Mouse (Mus musculus) CD4-positive, CD25-positive, alpha-beta regulatory T cell, adult 4 months (primary cell): ENCODE results near the gene Slc12a9. TPM values are rescaled to one million over a fixed set of nuclear protein-coding genes. Genes with fewer than 3 reads are reported as not detected.

ENCODE experiments used
- ATAC-seq: one replicate; pipeline ENCODE4 v1.8.0; 2017
- polyA plus RNA-seq, 2 experiments: library from polyadenylated mRNA; unstranded; fragments of 100-300 nt; shearing (Covaris generic); gene quantifications; one replicate each; pipeline ENCODE4 v1.2.1; 2017

The Slc12a9 gene
- polyA plus RNA-seq, 2 experiments from 2014 or later: 9.2 to 16.7 TPM

DNA sequence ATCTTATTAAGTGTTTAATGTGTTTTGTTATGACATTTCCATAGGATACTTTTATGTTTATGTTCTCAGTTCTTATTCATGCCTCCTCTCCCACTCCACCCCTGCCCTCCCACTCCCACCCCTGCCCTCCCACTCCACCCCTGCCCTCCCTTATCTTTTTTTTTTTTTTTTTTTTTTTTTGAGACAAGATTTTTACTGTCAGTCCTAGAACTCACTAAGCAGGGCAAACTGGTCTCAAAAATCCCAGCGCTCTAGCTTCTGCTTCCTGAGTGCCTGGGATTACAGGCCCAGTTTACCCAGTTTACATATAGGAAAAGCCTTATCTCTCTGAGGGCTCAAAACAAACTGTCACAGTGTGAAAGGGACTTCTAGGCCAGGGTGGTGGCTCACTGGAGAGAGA is 13.0 kb upstream of the Slc12a9 start:
- no peak for ATAC-seq

DNA sequence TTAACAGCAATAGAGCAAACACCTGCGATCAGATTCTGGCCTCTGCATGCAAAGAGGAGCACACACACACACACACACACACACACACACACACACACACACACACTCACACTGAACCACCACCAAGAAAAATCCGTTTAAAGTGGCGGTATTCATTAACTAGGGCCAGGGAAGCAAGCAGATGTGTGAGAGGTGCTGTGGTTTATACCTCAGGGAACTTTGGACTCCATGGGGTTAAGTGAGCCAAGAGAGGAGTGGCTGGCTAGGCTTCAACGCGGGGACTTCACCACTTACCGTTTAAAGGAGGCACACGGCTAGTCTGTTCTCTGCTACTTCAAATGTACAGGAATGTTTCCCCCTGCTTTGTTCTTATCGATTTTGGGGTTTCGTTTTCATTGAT is 12.4 kb upstream of the Slc12a9 start:
- no peak for ATAC-seq

DNA sequence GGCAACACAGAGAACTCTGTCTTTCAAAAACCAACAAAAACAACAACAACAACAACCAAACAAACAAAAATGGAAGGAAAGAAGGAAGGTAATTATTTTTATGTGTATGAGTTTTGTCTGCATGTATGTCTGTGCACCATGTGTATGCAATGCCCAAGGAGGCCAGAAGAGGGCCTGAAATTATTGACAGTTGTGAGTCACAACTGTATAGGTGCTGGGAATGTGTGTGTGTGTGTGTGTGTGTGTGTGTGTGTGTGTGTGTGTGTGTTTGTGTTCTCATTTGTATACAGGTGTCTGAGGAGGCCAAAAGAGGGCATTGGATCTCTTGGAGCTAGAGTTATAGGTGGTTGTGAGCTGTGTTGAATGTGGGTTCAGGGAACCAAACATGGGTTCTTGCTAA is 10.5 kb upstream of the Slc12a9 start:
- ATAC-seq: no peak

DNA sequence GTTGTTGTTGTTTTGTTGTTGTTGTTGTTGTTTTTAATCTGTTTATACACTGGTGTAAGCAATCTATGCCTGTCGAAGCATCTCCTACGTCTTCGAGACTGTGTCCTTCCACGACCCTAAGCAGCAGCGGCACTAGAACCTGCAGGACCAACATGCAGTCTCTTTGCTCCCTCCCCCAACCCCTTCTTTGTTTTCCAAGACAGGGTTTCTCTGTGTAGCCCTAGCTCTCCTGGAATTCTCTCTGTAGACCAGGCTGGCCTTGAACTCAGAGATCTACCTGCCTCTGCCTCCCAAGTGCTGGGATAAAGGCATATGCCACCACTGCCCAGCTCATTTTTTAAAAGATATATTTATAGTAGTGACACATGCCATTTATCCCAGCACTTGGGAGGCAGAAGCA is 10.0 kb upstream of the Slc12a9 start:
- ATAC-seq: no peak

DNA sequence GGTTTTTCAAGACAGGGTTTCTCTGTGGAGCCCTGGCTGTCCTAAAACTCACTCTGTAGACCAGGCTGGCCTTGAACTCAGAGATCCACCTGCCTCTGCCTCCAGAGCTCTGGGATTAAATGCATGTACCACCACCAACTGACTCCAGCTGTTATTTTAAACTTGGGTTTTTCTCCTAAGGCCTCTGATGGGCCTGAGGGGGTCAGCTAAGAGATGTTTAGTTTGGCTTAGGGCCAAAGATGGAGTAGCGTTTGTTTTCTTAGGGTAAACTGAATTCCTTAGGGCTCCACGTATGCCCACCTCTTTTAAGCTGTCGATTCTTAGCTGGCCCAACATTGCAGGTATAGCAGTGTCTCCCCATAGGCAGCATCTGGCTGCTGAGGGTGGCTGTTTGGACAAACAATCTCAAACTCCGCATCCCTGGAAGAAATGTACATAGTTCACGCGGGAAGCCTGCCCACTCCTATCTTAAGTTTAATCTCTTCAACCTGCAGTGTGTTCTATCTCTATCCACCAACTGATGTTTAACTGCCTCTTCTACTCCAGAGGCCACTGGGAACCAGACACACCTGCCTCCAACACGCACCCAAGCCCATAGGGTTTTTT is 9.1 kb upstream of the Slc12a9 start:
- no peak for ATAC-seq

DNA sequence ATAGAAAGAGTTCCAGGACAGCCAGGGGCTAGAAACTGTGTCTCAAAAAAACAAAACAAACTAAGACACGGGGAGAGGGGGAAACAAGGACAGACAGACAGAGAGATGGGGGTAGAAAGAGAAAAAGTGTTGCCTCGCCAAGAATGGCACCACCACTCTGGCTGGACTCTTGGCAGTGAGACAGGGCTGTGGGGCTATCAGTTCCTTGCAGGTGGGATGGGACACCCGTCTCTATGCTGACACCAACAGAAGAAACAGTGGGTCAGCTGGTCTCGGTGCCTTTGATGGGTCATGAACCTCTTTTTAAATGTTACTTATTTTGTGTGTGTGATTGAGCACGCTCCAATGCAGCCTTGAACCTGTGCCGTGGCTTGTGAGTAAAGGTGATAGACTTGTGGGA is 6.8 kb upstream of the Slc12a9 start:
- ATAC-seq: no peak

DNA sequence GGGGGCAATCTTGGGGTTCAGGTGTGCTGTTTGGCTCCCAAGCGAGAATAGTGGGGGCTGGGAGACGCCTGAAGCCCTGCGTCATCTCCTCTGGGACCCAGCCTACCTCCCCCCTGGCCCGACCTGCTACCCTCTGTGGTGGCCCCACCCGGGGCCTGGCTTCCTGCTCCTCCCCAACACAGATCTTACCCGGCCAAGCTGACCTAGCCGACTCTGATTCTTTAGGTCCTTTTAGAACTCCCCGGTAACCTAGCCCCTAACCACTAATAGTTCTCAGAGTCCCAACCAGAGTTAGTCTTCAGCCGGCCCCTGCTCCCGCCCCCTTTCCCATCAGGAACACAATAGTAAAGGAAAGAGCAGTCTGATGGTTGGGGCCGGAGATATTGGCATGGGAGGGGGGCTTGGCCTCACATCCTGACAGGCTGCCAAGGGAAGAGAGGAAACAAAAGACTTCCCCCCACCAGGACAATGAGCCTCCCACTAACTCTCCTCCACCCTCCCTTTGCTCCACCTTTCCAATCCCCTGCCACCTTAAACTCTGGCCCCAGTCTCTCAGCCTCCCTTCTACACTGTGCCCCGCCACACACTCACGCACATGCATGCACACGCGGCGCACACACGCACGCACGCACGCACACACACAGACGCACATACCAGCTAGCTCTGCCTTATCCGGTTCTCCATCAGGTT is 6.0 kb upstream of the Slc12a9 start:
- no peak for ATAC-seq

DNA sequence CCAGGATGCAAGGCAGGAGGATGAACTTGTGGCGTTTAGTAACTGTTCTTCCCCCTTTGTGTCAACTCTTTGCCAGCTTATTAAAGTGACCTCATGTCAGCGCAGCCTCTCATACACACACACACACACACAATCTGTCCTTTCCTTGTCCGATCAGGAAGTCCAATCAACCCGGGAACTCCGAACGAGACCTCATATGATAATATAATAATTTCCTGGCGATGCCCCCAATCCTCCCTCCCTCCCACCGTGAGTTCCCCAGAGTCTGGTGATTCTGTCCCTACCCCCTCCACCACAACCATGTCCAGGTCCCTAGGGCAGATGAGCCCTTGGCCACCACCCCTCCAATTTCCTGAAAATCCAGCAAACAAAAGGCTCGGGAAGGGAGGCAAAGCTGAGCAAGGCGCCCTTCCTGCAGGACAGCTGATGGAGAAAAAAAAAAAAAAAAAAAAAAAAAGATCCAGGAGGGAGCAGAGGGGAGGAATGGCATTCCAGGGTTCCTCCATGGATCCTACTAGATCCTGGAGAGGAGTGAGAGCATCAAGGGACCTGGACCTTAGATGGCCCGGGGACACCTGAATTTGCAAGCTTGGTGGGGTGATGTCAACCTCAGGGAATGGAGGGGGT is 5.4 kb upstream of the Slc12a9 start:
- no peak for ATAC-seq

DNA sequence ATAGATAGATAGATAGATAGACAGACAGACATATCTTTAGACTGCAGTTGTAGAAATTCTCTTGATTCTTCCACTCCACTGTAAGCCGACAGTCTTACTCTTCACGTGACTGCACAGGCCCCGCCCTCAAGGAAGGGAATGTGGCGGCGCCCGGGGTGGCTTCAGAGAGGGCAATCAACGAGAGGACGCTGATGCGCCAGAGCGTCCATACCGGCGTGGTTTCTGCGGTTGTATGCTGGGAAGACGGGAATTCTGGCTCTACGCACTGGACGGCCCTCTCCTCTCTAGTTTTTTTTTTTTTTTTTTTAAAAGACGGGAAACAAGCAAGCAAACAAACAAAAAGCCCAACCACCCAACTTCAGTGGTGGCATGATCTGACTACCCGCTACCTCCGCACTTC is 4.9 kb upstream of the Slc12a9 start:
- peak; percentile 51 for ATAC-seq

DNA sequence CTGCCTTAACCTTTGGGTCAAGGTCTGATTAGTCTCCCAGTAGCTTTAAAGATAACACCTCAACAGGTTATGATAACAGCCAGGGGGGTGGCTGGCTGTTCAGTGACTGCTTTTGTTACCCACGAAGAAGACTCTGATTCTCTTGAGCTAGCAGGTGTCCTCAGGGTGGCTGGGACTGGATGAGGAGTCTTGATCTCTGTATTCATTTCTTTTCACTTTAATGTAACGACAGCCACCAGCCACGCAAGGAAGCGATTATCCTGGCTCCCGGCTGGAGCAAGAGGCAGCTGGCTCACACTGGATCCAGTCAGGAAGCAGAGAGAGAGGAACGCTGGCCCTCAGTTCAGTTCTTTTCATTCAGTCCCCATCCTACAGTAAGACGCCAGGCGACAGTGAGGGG is 3.8 kb upstream of the Slc12a9 start:
- no peak for ATAC-seq

DNA sequence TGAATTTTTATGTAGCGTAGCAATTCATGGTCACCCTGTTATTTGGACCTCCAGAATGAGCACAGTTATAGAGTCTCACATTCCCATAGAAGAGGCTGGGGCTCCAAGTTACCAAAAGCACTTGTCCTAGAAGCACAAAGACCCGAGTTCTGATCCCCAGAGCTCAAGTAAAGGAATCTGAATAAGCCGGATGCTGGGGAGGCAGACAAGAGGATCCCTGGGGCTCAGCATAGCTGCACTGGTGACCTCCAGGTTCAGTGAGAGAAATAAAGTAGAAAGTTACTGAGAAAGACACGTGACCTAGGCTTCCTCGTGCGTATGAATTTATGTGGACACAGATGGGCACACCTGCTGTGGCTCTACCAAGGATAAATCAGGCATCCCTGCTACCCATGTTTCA is 1.7 kb upstream of the Slc12a9 start:
- no peak for ATAC-seq

DNA sequence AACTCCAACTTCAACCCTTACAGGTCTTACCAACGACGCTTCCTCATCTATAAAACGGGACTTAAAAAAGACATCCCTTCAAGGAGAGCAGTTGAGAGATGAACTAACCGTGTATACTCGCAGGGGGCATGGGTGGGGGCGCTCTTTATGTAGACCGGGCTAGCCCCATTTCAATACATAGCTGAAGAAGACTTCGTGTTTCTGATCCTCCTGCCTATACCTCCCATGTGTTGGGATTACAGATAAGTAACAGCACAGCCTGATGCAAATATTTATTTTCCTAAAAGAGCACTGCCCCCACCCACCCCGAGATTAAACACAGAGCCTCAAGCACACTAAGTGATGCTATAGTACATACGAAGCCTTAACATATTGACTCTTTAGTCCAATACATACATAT is 920 bp upstream of the Slc12a9 start:
- ATAC-seq: no peak

DNA sequence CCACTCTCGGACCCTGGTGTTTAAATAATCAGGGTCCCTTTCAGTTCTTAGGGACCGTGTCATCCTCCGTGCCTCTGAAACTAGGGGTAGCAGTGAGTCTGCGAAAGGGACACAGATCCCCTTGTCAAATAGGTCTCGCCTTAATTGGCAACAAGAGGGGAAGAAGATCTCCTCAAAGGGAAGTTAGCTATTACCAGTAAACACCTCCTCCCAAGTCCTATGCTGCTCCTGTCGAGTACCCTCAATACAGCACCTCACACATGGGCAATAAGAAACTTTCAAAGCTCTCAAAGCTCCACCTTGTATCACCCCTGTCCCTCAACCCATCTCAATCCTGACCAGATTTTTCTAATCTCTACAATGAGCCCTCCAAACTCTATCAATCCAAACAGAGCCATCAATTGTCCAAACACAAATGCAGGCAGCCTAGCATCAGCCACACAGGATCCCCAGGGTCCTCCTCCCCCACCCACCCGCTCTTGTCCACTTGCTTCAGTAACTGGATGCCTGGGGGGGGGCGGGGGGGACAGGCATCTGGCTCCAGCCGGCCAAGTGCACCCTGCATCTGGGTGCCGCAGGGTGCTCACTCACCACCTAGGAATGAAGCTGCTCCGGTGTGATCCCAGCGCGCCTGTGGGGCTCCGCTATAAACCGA is 413 bp downstream of the Slc12a9 start:
- no peak for ATAC-seq

DNA sequence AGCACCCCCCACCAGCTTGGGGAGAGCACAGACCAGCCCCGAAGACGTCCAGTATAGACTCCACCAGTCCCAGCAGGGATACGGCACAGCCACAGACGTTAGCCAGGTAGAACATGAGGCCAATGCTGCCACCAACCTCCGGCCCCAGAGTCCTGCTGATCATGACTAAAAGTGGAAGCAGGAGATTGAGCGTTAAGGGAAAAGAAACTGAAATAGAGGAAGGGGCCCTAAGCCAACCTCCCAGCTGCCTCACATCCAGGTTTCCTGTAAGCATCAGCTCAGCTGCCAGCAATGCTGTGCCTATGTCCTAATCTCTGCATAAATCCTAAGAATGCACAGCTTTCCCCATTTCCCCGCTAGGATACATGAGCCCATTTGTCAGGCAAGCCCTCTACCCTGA is 2.5 kb downstream of the Slc12a9 start:
- ATAC-seq: no peak

DNA sequence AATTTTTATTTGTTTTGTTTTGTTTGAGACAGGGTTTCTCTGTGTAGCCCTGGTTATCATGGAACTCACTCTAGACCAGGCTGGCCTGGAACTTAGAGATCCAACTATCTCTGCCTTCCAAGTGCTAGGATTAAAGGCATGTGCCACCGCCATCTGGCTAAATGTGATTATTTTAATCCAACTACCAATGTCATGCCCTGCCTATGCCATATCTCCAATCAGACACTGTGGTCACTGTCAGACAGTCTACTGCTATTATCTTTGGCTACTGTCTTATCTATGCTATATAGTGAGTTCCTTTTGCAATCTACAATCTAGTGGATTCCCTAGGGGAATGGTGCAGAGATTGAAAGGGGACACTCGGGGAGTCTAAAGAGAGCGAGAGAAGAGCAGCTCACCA is 12.4 kb downstream of the Slc12a9 start:
- no peak for ATAC-seq

DNA sequence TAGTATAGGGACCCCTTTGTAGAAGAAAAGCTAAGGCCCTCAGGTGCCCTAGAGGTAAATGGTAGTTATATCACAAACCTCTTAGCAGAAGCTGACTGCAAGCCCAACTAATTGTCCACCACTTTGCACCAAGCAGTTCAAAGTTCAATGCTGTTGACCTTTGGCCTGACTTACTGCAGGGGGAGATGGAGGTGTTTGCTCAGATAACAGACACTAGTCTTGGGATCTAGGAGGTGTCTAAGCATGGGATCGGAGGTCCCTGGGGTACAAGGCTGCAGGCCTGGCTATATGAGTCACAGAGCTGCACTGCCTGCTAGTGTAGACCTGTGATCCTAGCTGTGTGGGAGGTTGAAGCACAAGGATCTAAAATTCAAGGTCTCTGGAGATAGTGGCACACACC is 14.8 kb downstream of the Slc12a9 start:
- ATAC-seq: no peak

DNA sequence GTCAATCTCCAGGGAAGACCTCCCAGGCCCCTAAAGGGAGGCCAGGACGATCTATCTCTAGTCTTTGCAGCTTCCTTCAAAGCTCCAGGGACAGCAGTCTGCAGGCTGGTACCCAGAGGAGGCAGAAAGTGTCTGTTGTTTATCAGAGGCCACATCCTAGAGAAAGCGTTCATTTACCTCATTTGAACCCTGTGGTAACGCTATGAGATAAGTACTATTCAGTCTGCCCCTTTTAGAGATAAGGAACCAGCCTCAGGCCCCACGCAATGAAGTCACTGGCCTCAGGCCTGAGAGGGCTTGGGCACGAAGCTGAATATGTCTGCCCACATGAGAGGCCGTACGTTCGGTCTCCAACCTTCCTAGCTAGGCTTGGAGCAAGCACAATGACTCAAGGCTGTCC is 16.0 kb downstream of the Slc12a9 start:
- ATAC-seq: no peak

DNA sequence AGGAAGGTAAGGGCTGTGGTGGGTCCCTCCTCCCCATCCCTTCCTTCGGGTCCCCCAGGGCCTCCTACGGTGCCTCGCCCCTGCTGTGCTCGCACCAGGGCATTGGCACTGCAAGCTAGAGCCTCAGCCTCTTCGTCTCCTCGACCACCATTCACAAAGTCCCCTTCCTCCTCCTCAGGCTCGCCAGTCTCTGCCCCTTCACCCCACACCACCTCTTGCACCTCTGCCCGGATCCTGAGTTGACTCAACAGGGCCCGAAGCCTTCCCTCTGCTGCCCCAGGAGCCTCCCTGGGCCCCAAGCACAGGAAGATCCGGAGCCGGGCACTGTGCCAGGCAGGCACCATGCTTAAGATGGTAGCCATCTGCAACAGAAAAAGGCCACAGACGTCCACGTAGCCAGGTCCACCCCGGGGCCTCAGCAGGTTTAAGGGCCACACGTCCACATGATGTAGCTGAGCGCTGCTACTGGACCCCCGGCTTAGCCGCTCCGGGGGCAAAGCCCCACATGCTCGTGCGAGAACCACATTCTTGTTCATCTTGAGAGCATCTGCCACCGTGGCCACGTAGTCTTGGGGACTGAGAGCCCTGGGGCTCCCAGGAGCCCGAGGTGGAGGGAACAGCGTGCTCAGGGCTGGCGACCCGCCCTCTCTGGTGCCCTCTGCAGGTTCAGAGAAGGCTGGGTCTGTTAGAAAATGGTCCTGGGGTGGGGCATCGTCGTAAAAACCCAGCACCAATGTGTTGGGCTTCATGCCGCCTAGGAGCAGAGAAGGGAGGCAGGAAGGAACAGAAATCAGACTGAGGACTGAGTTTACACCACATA is 18.1 kb downstream of the Slc12a9 start:
- ATAC-seq: no peak

DNA sequence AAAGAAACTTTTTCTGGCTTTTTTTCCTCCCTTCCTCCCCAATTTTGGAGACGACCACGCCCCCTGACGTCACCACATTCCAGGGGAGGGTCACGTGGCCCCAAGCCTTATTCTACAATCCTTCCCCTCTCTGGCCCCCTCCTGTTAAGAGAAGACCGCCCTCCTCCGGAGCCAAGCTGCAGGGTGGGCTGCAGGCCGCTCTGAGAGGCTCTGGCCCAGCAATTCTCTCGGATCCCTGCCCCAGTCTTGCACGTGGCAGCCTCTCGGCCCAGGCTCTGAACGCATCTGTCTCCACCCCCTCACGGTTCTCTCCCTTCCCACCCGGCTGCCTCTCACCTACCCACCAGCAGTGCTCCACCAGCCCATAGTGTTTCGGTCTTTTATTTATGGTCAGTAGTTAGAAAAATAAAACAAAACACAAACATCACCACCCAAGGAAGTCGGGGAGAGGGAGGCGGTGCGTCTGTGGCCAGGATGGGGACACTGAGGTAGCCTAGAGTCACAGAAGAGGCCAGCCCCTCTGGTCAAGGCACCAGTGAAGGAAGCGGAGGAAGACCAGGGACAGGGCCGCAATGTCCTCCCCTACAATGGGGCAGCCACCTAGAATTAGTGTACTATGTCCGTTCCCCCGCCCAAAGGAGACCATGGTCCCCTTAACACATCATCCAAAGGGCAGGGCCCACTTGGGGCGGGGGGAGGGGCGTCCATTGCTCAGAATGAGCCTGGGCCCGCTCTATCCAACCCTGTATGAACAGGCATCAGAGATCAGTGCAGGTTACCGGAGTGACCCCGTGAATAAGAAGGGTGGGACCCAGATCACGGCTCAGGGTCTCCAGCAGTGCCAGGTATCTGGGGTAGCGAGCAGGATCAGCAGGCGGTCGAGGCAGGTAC is 19.0 kb downstream of the Slc12a9 start, which contains the start of gene Trip6:
Gene Trip6, minus strand, starts transcription at position 212 of the 891 bp plus-strand sequence.
- ATAC-seq: no peak

DNA sequence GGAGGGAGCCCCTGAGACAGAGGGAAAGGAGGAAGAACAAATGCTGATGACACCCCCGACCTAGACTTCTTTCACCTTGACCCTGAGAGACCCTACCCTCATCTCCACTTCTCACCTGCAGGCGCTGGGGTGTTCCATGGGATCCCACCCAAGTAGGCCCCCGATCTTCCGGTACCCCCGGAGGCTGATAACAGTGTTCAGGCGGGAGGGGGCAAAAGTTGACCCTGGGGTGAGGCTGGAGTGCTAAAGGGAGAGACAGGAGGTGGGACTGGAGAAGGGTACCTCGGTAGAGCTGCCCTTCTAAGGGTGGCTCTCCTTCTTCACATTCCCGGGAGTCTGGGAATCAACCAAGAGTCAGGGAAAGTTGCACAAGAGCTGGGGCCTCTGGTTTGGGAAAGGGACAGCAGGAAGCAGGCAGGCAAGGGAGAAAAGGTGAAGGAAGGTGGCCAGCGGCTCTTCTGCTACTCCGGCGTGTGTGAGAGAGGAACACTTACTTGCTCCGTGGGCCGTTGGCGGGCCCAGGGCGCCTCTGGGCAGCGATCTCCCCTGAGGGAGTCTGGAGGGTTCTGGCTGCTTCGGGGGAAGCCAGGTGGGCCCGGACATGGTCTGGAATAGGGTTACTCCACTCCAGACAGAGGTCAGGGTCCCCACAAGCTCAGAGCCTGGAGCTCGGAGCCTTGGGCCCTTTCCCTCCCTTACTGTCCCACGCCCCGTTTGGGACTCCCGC is 19.8 kb downstream of the Slc12a9 start:
- no peak for ATAC-seq

DNA sequence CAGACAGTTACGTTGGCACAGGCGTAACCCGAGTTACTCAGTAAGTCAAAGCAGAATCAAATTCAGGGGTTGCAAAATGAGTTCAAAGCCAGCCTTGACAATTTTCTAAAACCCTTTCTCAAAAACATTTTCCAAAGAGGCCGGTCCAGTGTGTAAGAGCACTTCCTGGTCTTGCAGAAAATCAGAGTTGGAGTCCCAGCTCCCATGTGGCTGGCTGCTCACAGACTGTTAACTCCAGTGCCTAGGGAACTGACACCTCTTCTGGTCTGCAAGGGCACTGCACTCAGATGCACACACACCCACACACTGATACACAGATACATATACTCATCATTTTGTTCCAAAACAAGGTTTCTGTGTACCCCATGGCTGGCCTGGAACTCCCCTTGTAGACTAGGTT is 25.0 kb downstream of the Slc12a9 start:
- ATAC-seq: no peak
